ENCODE assay signal across 8 mouse cellular contexts in the genomic region with DNA sequence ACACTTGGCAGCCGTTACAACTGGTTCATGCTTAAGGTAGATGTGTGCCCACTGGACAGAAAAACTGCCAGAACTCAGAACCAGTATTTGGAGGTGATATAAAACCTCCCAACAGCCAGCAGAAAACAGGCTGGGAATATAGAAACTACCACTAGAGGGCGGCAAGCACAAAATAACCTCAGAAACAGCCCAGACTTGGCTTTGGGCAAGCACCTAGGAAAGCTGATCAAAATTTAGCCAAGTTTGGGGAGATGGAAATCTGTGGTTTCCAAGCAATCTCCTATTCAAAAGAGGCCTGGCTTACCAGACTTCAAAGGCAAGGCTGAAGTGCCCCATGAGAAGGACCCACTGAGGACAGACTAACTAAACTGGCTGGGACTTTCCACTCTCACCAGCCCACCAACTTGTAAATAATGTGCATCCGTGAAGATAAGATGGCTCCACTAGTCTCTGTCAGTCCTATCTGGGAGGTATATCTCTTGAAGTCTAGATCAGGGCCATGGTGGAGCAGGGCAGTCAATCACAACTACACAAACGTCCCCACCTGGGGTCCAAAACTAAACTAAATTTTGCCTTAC. TPM values are rescaled to one million over a fixed set of nuclear protein-coding genes. Genes with fewer than 3 reads are reported as not detected.
A peak's percentile ranks its signal among the peaks of the same experiment; 100 is the strongest.
DNase-seq lines count a peak whose midpoint lies in the region; ATAC-seq and TF ChIP-seq lines count a peak whose summit lies in the region.

No protein-coding gene starts in this region.

- no peaks in the 10 kb centered on the region for H3K9me3 ChIP-seq in hindbrain, embryonic 16.5 days (ENCODE audit: control insufficient read depth, low read length)

- peaks cover 3% of the 10 kb centered on the region for H3K36me3 ChIP-seq in heart, adult 2 months (ENCODE audit: control insufficient read depth, insufficient read depth, low read length)
- H3K36me3 ChIP-seq in hindbrain, embryonic 16.5 days (ENCODE audit: control insufficient read depth, insufficient read depth, low read length), result peaks cover 3% of the 10 kb centered on the region; the same call in 1 of the 2 replicates

- peak; percentile 51; the same call in 1 of the 2 replicates for ATAC-seq in hindbrain, embryonic 16.5 days
- peak; percentile 64 for ATAC-seq in megakaryocyte progenitor cell, adult 5-6 weeks (replicated peaks; ENCODE audit: poor library complexity)

- no peak overlapping the region; the same call in 1 of the 2 replicates for H3K27ac ChIP-seq in heart, adult 2 months
- H3K27ac ChIP-seq in hindbrain, embryonic 16.5 days (ENCODE audit: low read depth, low read length), result 0 out of 2 replicates have a peak overlapping the region, but pooled peaks have one; percentile 24
- no peak overlapping the region for H3K27ac ChIP-seq in left cerebral cortex, adult 2 months

- peak; percentile 94 for TF ChIP-seq CTCF in heart, adult 2 months (IDR thresholded peaks at IDR 0.05)
- TF ChIP-seq CTCF in left cerebral cortex, adult 2 months (IDR thresholded peaks at IDR 0.05), result peak; percentile 89

- H3K79me2 ChIP-seq in heart, adult 2 months (replicated peaks; ENCODE audit: control insufficient read depth, insufficient read depth, low read length), result peaks cover 6% of the 10 kb centered on the region

- DNase-seq in heart, adult 2 months, result peak; percentile 66 to 67
- no peak for DNase-seq in heart, postnatal 25 days (ENCODE audit: low spot score)
- peak; percentile 76 for DNase-seq in brain, adult 2 months (ENCODE audit: low read depth, low spot score)
- peak; percentile 48 for DNase-seq in fibroblast of lung, adult 2 months (ENCODE audit: low read depth)
- peak; percentile 71 to 72 for DNase-seq in left cerebral cortex, adult 2 months (ENCODE audit: extremely low spot score in 1 of 2, low spot score in 2 of 2)
- DNase-seq in skeletal muscle tissue, adult 2 months (ENCODE audit: low read depth, low spot score), result peak; percentile 57

- no peaks in the 10 kb centered on the region for H3K27me3 ChIP-seq in heart, adult 2 months (ENCODE audit: control insufficient read depth, insufficient read depth, low read length)
- no peaks in the 10 kb centered on the region for H3K27me3 ChIP-seq in hindbrain, embryonic 16.5 days (replicated peaks; ENCODE audit: control insufficient read depth, insufficient read depth, low read length)

- intact Hi-C loops in heart, adult 2 months (cut with DNase I), result loop anchor here (1.0 to 5.0 kb wide), 5 partner anchors 41 to 286 kb away; no protein-coding TSS in a partner anchor
- intact Hi-C loops in heart, postnatal 25 days (cut with DNase I), result loop anchor here (2.0 to 5.0 kb wide), 5 partner anchors 41 to 286 kb away; no protein-coding TSS in a partner anchor
- intact Hi-C loops in left cerebral cortex, adult 2 months (cut with DNase I), result loop anchor here (1.0 to 5.0 kb wide), 5 partner anchors 101 to 390 kb away; no protein-coding TSS in a partner anchor

- no peak overlapping the region for H3K4me2 ChIP-seq in hindbrain, embryonic 16.5 days (ENCODE audit: low read length)

- no peak overlapping the region for H3K9ac ChIP-seq in heart, adult 2 months (ENCODE audit: low read depth, low read length)
- H3K9ac ChIP-seq in hindbrain, embryonic 16.5 days (ENCODE audit: low read depth, low read length), result no peak overlapping the region

- WGBS in heart, adult 2 months, result 24% methylated on average over 4 of the region's 4 CpGs
- WGBS in hindbrain, embryonic 16.5 days, result 41% methylated on average over 4 of the region's 4 CpGs

- no peak overlapping the region for H3K4me3 ChIP-seq in heart, adult 2 months
- no peak overlapping the region for H3K4me3 ChIP-seq in hindbrain, embryonic 16.5 days (ENCODE audit: low read length)
- no peak overlapping the region for H3K4me3 ChIP-seq in left cerebral cortex, adult 2 months

- peaks cover 7% of the 10 kb centered on the region for H3K4me1 ChIP-seq in heart, adult 2 months (ENCODE audit: control insufficient read depth, insufficient read depth, low read length)
- peaks cover 3% of the 10 kb centered on the region; the same call in 1 of the 2 replicates for H3K4me1 ChIP-seq in hindbrain, embryonic 16.5 days (ENCODE audit: control insufficient read depth, insufficient read depth, low read depth, low read length)

- TF ChIP-seq EP300 in heart, adult 2 months (IDR thresholded peaks at IDR 0.05; ENCODE audit: insufficient read depth, low read depth, low read length), result peak; percentile 67; the same call in 1 of the 2 replicates

- no peak for TF ChIP-seq POLR2A in heart, adult 2 months (IDR thresholded peaks at IDR 0.05; ENCODE audit: insufficient read depth, low read depth, low read length)

RNA-seq across cellular contexts. Expression of a gene that starts 31.1 kb away (rescaled TPM):
- total RNA-seq in heart, adult 2 months (2021), result 1 to 10 TPM; 8.9 to 9.4 TPM
- polyA plus RNA-seq in heart, adult 2 months (2012; rRNA removed), result 5.2 and 9.7 TPM in 2 replicates
- 10 to 100 TPM in 1 of 2 experiments, 1 to 10 TPM in 1; 9.6 to 13.0 TPM for total RNA-seq in heart, postnatal 25 days (2021)
- polyA plus RNA-seq in hindbrain, embryonic 16.5 days (2015; fragmentation: Nextera tagmentation; extraction: Ambion mirVana), result 0.92 and 1.0 TPM in 2 replicates
- total RNA-seq in left cerebral cortex, adult 2 months (2021), result 1 to 10 TPM; 2.9 to 3.4 TPM
- total RNA-seq in megakaryocyte progenitor cell, adult 5-6 weeks (2015), result 23.6 and 30.2 TPM in 2 replicates
- 30.4 and 31.2 TPM in 2 replicates for total RNA-seq in megakaryocyte progenitor cell, adult 5-6 weeks (2017)
